Mouse (Mus musculus) CD4-positive, CD25-positive, alpha-beta regulatory T cell, adult 2 months (primary cell): Measurements from ENCODE around the gene App.

Experiments
- DNase-seq: peaks from one replicate; pipeline ENCODE4 v3.0.0-alpha.2; 2012; ENCODE audit warnings: low read depth, low spot score

The App gene

DNA sequence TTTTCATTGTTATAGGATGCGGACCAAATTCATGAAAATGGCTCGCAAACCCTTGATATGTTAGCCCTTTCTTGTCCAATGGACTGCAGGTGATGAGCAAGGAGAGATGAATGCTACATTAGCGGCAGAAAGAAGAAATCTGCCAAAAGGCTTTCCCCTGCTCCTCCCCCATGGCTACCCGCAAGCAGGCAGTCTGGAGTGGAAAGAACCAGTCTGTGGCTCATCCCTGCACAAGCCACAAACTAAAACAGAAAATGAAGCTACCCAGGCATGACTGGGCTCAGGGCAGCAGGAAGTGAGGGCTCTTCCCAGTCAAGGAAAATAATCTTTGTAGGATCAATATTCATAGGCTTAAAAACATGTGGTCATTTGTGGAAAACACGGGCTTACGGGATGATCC lies 54.6 kb downstream of the App start:
- no peak for DNase-seq

DNA sequence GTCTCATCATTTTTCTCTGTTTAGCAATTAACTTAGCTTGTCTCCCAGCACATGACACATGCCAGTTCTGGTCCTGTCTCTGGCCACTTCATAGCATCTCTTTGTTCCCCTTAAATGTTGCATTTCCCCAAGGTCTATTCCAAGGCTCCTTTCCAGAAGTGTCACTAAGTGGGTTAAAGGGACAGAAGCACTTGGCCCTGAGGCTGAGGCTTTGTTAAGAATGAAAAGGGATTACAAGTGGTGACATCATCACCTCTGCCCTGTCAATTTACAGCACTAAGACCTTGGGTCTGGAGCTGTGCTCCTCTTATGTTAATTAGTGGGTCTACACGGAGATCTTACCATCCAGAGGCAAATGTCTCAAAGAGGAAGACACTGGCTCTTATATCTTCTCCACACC lies 56.0 kb downstream of the App start:
- DNase-seq = no peak

DNA sequence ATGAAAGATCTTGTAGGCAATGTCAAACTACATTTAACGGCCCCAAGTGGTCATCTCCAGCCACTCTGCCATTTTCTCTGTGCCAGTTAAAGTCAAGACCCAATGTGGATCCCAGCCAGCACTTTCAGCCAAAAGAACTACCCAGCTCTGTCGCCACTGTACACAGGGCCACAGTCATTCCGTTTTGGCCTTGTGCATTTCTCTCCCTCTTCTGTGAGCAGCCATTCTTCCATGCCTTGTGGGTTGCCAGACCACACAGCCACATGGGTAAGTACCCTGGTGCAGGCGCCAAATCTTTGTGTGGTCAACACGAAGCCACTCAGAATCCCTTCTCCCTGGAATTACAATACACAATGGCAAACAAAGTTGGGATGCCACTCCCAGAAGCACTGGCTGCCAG lies 57.7 kb downstream of the App start:
- no peak for DNase-seq

DNA sequence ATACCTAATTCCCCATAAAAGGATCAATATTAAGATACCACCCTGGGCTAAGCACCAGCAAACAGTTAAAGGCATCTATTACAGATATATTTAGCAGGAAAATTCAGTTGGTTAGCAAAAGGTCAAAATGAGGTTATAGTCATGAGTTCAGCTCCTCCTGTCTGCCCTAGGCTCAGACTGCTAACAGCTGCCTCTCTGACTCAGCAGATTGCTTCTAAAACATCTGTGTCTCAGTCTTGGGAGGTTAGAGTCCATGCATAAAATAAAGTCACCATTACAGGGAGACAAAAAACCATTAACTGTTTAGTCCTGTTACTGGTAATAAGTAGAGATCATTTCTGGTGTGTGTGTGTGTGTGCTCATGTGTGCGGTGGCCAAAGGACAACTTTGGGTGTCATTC lies 58.8 kb downstream of the App start:
- no peak for DNase-seq

DNA sequence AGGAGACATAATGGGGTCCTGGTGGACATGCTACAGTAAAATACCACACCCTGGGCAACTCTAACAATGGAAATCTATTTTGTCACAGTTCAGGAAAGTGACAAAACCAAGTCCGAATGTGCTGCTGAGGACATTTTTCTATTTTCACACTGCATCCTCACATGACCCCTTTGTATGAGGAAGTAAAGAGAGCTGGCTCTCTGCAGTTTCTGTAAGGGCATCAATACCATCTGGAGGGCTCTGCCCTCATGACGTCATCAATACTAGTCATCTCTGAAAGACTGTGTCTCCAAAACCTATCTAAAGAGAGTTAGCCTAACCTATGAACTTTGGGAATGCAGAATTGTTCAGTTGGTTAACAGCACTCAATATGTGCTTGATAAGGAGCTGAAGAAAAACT lies 59.6 kb downstream of the App start:
- no peak for DNase-seq

GRCm38 (mm10) chr16:85112254-85112653 lies 61.3 kb downstream of the App start:
- no peak for DNase-seq

GRCm38 (mm10) chr16:85110428-85110827 lies 63.1 kb downstream of the App start:
- no peak for DNase-seq

GRCm38 (mm10) chr16:85108486-85108885 lies 65.1 kb downstream of the App start:
- no peak for DNase-seq

DNA sequence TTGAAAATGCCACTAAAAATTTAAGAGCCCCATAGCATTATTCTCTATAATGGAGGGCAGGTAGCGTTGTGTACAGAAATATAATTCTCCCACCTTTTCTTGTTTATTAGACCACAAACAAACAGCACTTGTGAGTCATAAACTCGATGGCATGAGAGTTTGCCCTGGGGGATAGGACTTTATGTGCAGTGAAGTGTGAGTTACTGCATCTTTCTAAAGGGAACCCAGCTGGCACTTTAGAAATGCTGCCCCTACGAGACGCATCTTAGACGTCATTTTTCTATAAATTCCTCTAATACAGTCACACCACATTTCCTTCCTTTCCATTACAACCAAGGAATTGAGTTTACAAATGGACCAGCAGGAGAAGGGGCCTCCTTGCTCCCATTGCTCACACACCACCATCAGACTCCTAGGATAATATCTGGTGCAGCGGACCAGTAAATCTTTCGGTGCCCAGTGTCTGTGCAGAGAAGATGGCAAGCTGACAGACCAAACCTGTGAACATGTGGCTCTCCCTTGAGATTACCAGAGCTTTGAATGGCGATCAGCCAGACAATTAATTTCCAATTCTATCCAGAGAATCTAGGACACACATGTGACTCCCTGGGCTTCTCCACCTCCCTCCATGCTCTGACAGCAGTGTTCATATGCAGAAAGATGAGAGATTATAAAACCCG lies 66.8 kb downstream of the App start:
- no peak for DNase-seq

DNA sequence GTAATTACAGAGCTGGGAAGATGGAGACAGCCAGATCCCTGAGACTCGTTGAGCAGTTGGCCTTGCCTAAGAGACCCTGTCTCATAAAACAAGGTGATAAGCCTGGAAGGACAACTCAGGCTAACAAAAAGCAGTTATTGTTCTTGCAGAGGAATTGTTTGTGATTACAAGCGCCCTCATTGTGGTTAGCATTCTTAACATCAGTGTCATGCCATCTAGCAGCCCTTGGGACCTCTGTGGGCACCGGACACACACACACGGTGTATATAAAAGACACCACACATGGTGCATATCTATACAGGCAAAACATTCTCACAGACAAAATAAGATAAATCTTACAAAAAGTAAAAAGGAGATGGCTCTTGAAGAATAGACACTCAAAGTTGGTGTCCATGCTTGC lies 68.0 kb downstream of the App start:
- DNase-seq = no peak

- DNase-seq = no peak
These were observed 70.3 kb downstream of the App start for GRCm38 (mm10) chr16:85103116-85103787.

DNA sequence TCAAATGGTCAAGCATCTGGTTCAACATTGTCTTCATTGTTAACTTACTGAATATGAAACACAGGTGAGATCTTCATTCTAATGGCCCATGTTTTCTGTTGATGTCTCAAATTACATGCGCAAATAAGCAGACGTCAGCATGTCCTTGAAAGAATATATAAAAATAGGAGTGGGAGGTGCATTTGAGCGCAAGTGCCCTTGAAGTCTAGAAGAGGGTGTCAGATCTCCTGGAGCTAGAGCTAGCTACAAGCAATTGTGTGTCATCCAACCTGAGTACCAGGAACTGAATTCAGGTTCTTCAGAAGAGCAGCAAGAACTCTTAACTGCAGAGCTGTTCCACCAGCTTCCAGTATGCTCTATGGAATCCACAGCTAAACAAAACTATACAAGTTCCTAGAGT lies 72.0 kb downstream of the App start:
- DNase-seq = no peak

GRCm38 (mm10) chr16:85100806-85101205 lies 72.8 kb downstream of the App start:
- no peak for DNase-seq

- DNase-seq = no peak
These were observed 74.1 kb downstream of the App start for GRCm38 (mm10) chr16:85099487-85099886.

DNA sequence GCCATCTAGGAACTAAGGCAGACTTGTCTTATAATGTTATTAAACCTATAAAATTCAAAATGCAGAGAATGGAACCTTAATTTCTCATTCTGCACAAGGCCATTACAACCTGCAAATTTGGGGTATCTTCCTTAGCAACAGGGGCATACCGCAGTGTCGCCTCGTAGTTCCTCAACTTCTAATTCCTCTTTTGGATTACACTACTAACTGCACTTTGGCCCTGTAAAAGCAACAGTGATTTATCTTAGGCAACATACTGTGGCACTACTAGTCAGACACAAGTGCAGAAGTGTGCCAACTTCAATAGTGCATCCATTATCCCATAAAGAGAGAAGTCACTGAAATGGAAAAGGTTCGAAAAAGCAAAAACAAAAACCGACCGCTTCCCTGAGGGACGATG lies 74.5 kb downstream of the App start:
- DNase-seq = no peak

DNA sequence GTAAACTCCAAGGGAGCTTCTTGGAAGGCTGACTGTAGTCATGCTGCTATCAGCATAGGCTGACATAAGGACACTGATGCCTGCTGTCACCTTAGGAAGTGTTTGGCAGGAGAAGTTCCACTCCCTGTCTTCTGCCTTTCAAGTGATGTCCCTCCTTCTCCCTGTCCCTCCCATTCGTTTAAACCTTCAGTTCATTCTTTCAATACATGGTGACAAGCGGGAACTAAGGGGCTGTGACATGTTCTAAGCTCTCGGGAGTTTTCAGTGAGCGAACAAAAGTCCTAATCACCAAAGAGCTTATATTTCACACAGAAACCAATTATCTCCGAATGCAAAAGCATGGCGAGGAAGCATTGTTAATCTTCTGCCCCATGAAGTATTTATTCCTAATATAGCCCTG lies 77.2 kb downstream of the App start:
- DNase-seq = no peak

DNA sequence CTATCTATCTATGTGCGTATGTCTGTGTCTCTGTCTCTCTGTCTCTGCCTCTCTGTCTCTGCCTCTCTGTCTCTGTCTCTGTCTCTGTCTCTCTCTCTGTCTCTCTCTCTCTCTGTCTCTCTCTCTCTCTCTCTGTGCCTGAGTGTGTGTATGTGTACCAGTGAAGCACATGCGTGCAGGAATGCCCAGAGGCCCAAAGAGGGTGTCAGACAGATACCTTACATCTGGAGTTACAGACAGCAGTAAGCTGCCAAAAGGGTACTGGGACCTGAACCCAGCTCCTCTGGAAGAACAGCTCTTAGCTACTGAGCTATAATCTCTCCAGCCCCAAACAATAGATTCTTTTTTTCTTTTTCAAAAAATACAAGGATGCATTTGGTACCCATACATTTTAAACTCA lies 77.6 kb downstream of the App start:
- no peak for DNase-seq

GRCm38 (mm10) chr16:85092644-85093091 lies 80.9 kb downstream of the App start:
- no peak for DNase-seq

DNA sequence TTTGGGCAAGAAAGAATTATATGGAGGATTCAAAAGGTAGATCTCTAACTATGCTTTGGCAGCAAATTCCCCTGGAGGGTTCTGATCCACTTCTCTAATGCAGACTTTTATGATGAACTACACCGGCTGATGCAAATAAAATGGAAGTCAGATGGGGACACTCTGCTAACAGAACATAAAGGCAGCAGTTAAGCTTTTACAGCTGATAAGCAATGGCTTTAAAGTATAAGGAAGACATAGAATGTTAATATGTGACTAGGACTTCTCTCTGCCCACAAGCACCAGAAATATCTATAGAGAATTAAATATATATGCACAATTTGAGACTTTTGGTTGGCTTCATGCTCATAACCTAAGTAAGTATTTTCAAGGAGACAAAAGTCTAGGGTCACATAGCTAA lies 81.4 kb downstream of the App start:
- no peak for DNase-seq

- no peak for DNase-seq
These were observed 82.6 kb downstream of the App start for GRCm38 (mm10) chr16:85090992-85091391.

DNA sequence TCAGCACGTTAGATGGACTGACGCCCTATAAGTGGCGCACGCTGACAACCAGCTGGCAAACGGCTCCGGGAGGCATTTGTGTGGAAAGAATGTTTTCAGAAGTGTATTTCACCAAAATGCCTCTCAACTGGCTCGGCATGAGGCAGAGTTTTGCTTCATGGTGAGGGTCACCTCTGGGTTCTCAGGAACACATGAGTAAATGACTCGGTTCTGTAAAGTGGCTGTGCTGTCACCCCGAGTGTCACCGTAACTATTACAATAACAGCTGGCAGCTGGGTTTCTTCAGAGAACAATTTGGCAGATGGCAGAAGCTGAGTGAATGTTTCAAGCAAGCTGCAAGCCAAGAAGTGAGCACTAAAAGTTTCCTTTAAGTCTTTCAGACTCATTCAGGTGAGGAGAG lies 85.4 kb downstream of the App start:
- no peak for DNase-seq

- DNase-seq = no peak
These were observed 87.3 kb downstream of the App start for GRCm38 (mm10) chr16:85086303-85086702.

GRCm38 (mm10) chr16:85085902-85086301 lies 87.7 kb downstream of the App start:
- no peak for DNase-seq

GRCm38 (mm10) chr16:85084152-85084551 lies 89.4 kb downstream of the App start:
- no peak for DNase-seq
